Mouse (Mus musculus): ENCODE results near the gene Mid1. TPM values are rescaled to one million over a fixed set of nuclear protein-coding genes. Genes with fewer than 3 reads are reported as not detected.

Mid1 gene
- polyA plus RNA-seq, 1 experiment, result 7.6 TPM

GRCm38 (mm10) chrX:169843267-169843666 is 158.3 kb downstream of the Mid1 start:
- Histone ChIP-seq H3K4me3 (ENCODE audit: insufficient read depth, low read length) (no peak overlapping the region), H3K4me1 (ENCODE audit: control insufficient read depth, insufficient read depth, low read length) (no peaks in the 10 kb centered on the region), H3K27ac (ENCODE audit: insufficient read depth, low read length) (no peak overlapping the region)
- TF ChIP-seq POLR2A (IDR thresholded peaks at IDR 0.05; ENCODE audit: extremely low read depth, insufficient read depth, low read length) (no peak), CTCF (IDR thresholded peaks at IDR 0.05; ENCODE audit: extremely low read depth, insufficient read depth, low read length) (no peak)

- Histone ChIP-seq H3K27ac (ENCODE audit: insufficient read depth, low read length) (no peak overlapping the region), H3K4me3 (ENCODE audit: insufficient read depth, low read length) (no peak overlapping the region), H3K4me1 (ENCODE audit: control insufficient read depth, insufficient read depth, low read length) (no peaks in the 10 kb centered on the region)
- TF ChIP-seq POLR2A (IDR thresholded peaks at IDR 0.05; ENCODE audit: extremely low read depth, insufficient read depth, low read length), result no peak
- TF ChIP-seq CTCF (IDR thresholded peaks at IDR 0.05; ENCODE audit: extremely low read depth, insufficient read depth, low read length), result no peak
These were observed 159.3 kb downstream of the Mid1 start for GRCm38 (mm10) chrX:169844150-169844772.

GRCm38 (mm10) chrX:169846187-169846586 is 161.2 kb downstream of the Mid1 start:
- H3K4me1 ChIP-seq (ENCODE audit: control insufficient read depth, insufficient read depth, low read length), result no peaks in the 10 kb centered on the region
- H3K4me3 ChIP-seq (ENCODE audit: insufficient read depth, low read length), result no peak overlapping the region
- no peak overlapping the region for H3K27ac ChIP-seq (ENCODE audit: insufficient read depth, low read length)
- TF ChIP-seq POLR2A (IDR thresholded peaks at IDR 0.05; ENCODE audit: extremely low read depth, insufficient read depth, low read length) (no peak), CTCF (IDR thresholded peaks at IDR 0.05; ENCODE audit: extremely low read depth, insufficient read depth, low read length) (no peak)

GRCm38 (mm10) chrX:169861194-169861720 is 176.3 kb downstream of the Mid1 start:
- no peak for TF ChIP-seq POLR2A (IDR thresholded peaks at IDR 0.05; ENCODE audit: extremely low read depth, insufficient read depth, low read length)
- TF ChIP-seq CTCF (IDR thresholded peaks at IDR 0.05; ENCODE audit: extremely low read depth, insufficient read depth, low read length), result no peak
- Histone ChIP-seq H3K4me1 (ENCODE audit: control insufficient read depth, insufficient read depth, low read length) (no peaks in the 10 kb centered on the region), H3K27ac (ENCODE audit: insufficient read depth, low read length) (no peak overlapping the region), H3K4me3 (ENCODE audit: insufficient read depth, low read length) (no peak overlapping the region)

- no peak overlapping the region for H3K4me3 ChIP-seq (ENCODE audit: insufficient read depth, low read length)
- no peak overlapping the region for H3K27ac ChIP-seq (ENCODE audit: insufficient read depth, low read length)
- TF ChIP-seq POLR2A (IDR thresholded peaks at IDR 0.05; ENCODE audit: extremely low read depth, insufficient read depth, low read length) (no peak), CTCF (IDR thresholded peaks at IDR 0.05; ENCODE audit: extremely low read depth, insufficient read depth, low read length) (no peak)
- H3K4me1 ChIP-seq (ENCODE audit: control insufficient read depth, insufficient read depth, low read length), result no peaks in the 10 kb centered on the region
These were observed 177.4 kb downstream of the Mid1 start for GRCm38 (mm10) chrX:169862440-169862839.

GRCm38 (mm10) chrX:169862848-169863247 is 177.8 kb downstream of the Mid1 start:
- no peak overlapping the region for H3K27ac ChIP-seq (ENCODE audit: insufficient read depth, low read length)
- TF ChIP-seq POLR2A (IDR thresholded peaks at IDR 0.05; ENCODE audit: extremely low read depth, insufficient read depth, low read length) (no peak), CTCF (IDR thresholded peaks at IDR 0.05; ENCODE audit: extremely low read depth, insufficient read depth, low read length) (peak; percentile 37; the same call in 1 of the 2 replicates)
- H3K4me1 ChIP-seq (ENCODE audit: control insufficient read depth, insufficient read depth, low read length), result no peaks in the 10 kb centered on the region
- no peak overlapping the region for H3K4me3 ChIP-seq (ENCODE audit: insufficient read depth, low read length)

GRCm38 (mm10) chrX:169863841-169864240 is 178.8 kb downstream of the Mid1 start:
- H3K27ac ChIP-seq (ENCODE audit: insufficient read depth, low read length), result no peak overlapping the region
- no peak overlapping the region for H3K4me3 ChIP-seq (ENCODE audit: insufficient read depth, low read length)
- TF ChIP-seq POLR2A (IDR thresholded peaks at IDR 0.05; ENCODE audit: extremely low read depth, insufficient read depth, low read length) (no peak), CTCF (IDR thresholded peaks at IDR 0.05; ENCODE audit: extremely low read depth, insufficient read depth, low read length) (no peak)
- no peaks in the 10 kb centered on the region for H3K4me1 ChIP-seq (ENCODE audit: control insufficient read depth, insufficient read depth, low read length)

- Histone ChIP-seq H3K27ac (ENCODE audit: insufficient read depth, low read length) (no peak overlapping the region), H3K4me3 (ENCODE audit: insufficient read depth, low read length) (no peak overlapping the region), H3K4me1 (ENCODE audit: control insufficient read depth, insufficient read depth, low read length) (no peaks in the 10 kb centered on the region)
- TF ChIP-seq CTCF (IDR thresholded peaks at IDR 0.05; ENCODE audit: extremely low read depth, insufficient read depth, low read length) (no peak), POLR2A (IDR thresholded peaks at IDR 0.05; ENCODE audit: extremely low read depth, insufficient read depth, low read length) (no peak)
These were observed 183.2 kb downstream of the Mid1 start for GRCm38 (mm10) chrX:169868223-169868622.

GRCm38 (mm10) chrX:169874475-169874874 is 189.5 kb downstream of the Mid1 start:
- H3K27ac ChIP-seq (ENCODE audit: insufficient read depth, low read length), result no peak overlapping the region
- TF ChIP-seq CTCF (IDR thresholded peaks at IDR 0.05; ENCODE audit: extremely low read depth, insufficient read depth, low read length), result no peak
- TF ChIP-seq POLR2A (IDR thresholded peaks at IDR 0.05; ENCODE audit: extremely low read depth, insufficient read depth, low read length), result no peak
- no peaks in the 10 kb centered on the region for H3K4me1 ChIP-seq (ENCODE audit: control insufficient read depth, insufficient read depth, low read length)
- no peak overlapping the region for H3K4me3 ChIP-seq (ENCODE audit: insufficient read depth, low read length)
